In genomic region chr6:117677062-117677461, GRCm38 (mm10) we compare ENCODE assay signal across 17 mouse cellular contexts.
DNase-seq lines count a peak whose midpoint lies in the region; ATAC-seq lines count a peak whose summit lies in the region.
"Had no signal": no experiment of that assay in that cellular context is flagged by ENCODE, and none has a peak within 500 bp of the region (broad histone marks: within the 10 kb centered on the region; RNA-seq: fewer than 3 reads in every experiment).

No protein-coding gene starts in this region.

- H3K4me3 ChIP-seq in intestine, embryonic 14.5 days (ENCODE audit: low read depth, low read length) = no peak overlapping the region
- H3K4me3 ChIP-seq in intestine, embryonic 16.5 days (ENCODE audit: low read length) = no peak overlapping the region
- no peak overlapping the region for H3K4me3 ChIP-seq in heart, embryonic 10.5 days
- H3K4me3 ChIP-seq: hindbrain, embryonic 15.5 days; megakaryocyte, embryonic 14.5 days had no signal

- H3K9me3 ChIP-seq in intestine, embryonic 14.5 days (ENCODE audit: control insufficient read depth, low read length) = no peaks in the 10 kb centered on the region; the same call in 1 of the 2 replicates
- H3K9me3 ChIP-seq in intestine, embryonic 16.5 days (ENCODE audit: control insufficient read depth, low read length) = peaks cover 3% of the 10 kb centered on the region; the same call in 1 of the 2 replicates
- H3K9me3 ChIP-seq in heart, embryonic 10.5 days = 0 out of 2 replicates have a peak, but pooled peaks cover 5% of the 10 kb centered on the region
- H3K9me3 ChIP-seq: hindbrain, embryonic 15.5 days had no signal

- ATAC-seq in intestine, embryonic 14.5 days (replicated peaks; ENCODE audit: low FRiP score, low TSS enrichment, low read depth) = no peak
- ATAC-seq in intestine, embryonic 16.5 days = no peak
- peak; percentile 50 for ATAC-seq in inflammation-experienced regulatory T-cells, adult 6 months

- H3K4me2 ChIP-seq in intestine, embryonic 14.5 days (ENCODE audit: low read length) = no peak overlapping the region
- no peak overlapping the region for H3K4me2 ChIP-seq in intestine, embryonic 16.5 days (ENCODE audit: low read depth, low read length)
- H3K4me2 ChIP-seq: hindbrain, embryonic 15.5 days had no signal

- H3K36me3 ChIP-seq in intestine, embryonic 14.5 days (ENCODE audit: control insufficient read depth, insufficient read depth, low read length) = no peaks in the 10 kb centered on the region
- H3K36me3 ChIP-seq in intestine, embryonic 16.5 days (ENCODE audit: control insufficient read depth, insufficient read depth, low read length) = no peaks in the 10 kb centered on the region
- no peaks in the 10 kb centered on the region for H3K36me3 ChIP-seq in heart, embryonic 10.5 days
- H3K36me3 ChIP-seq: G1E; hindbrain, embryonic 15.5 days had no signal

- H3K27me3 ChIP-seq in intestine, embryonic 14.5 days (replicated peaks; ENCODE audit: control insufficient read depth, insufficient read depth, low read length) = no peaks in the 10 kb centered on the region
- H3K27me3 ChIP-seq in intestine, embryonic 16.5 days (replicated peaks; ENCODE audit: control insufficient read depth, insufficient read depth, low read length) = no peaks in the 10 kb centered on the region
- peaks cover 13% of the 10 kb centered on the region; the same call in 1 of the 2 replicates for H3K27me3 ChIP-seq in heart, embryonic 10.5 days (ENCODE audit: insufficient read depth, poor library complexity, severe bottlenecking)
- H3K27me3 ChIP-seq: hindbrain, embryonic 15.5 days had no signal

- no peak overlapping the region for H3K9ac ChIP-seq in intestine, embryonic 14.5 days (ENCODE audit: low read length)
- no peak overlapping the region; the same call in 1 of the 2 replicates for H3K9ac ChIP-seq in intestine, embryonic 16.5 days (ENCODE audit: low read depth, low read length)
- H3K9ac ChIP-seq: hindbrain, embryonic 15.5 days; liver, embryonic 14.5 days had no signal

- peak overlapping the region; percentile 67 for H3K27ac ChIP-seq in intestine, embryonic 14.5 days (ENCODE audit: low read depth)
- no peak overlapping the region for H3K27ac ChIP-seq in intestine, embryonic 16.5 days (ENCODE audit: low read length)
- H3K27ac ChIP-seq in heart, embryonic 10.5 days = no peak overlapping the region
- H3K27ac ChIP-seq: hindbrain, embryonic 15.5 days; liver, embryonic 14.5 days had no signal

- H3K4me1 ChIP-seq in intestine, embryonic 14.5 days (replicated peaks; ENCODE audit: control insufficient read depth, insufficient read depth, low read length) = peaks cover 30% of the 10 kb centered on the region
- peaks cover 8% of the 10 kb centered on the region for H3K4me1 ChIP-seq in intestine, embryonic 16.5 days (ENCODE audit: control insufficient read depth, insufficient read depth, low read length)
- H3K4me1 ChIP-seq in heart, embryonic 10.5 days = 0 out of 2 replicates have a peak, but pooled peaks cover 13% of the 10 kb centered on the region
- H3K4me1 ChIP-seq: hindbrain, embryonic 15.5 days had no signal

- DNase-seq in intestine, embryonic 14.5 days (ENCODE audit: low spot score) = no peak
- DNase-seq in T-cell, adult 2 months (ENCODE audit: low spot score) = peak; percentile 48
- peak; percentile 43 for DNase-seq in thymus, postnatal 0 days (ENCODE audit: low spot score)
- DNase-seq in heart, embryonic 10.5 days (ENCODE audit: low spot score) = no peak
- DNase-seq in Muller cell, postnatal 12 days (ENCODE audit: inconsistent ontology term) = no peak
- DNase-seq in adipocyte (ENCODE audit: low spot score) = no peak
- DNase-seq: adrenal gland, postnatal 10 days; cerebellum, adult 2 months; gastrocnemius, postnatal 14 days; heart, postnatal 10 days; lung, postnatal 10 days had no signal

- 55% methylated on average over 7 of the region's 7 CpGs for WGBS in intestine, embryonic 14.5 days
- WGBS in intestine, embryonic 16.5 days = 60% methylated on average over 7 of the region's 7 CpGs
- WGBS in heart, embryonic 10.5 days = 53% methylated on average over 7 of the region's 7 CpGs

Comparison
In these comparisons a context has a peak if more than half of its experiments do, and no peak if none do; other contexts are left out.
1. DNase-seq: peak in T-cell, adult 2 months (single experiment) and thymus, postnatal 0 days (single experiment); none in intestine, embryonic 14.5 days (single experiment), heart, embryonic 10.5 days (single experiment), Muller cell, postnatal 12 days (single experiment) and adipocyte (single experiment).